Mouse (Mus musculus): ENCODE data around the gene Lhx6.

GRCm38 (mm10) chr2:36103555-36104367, 1.4 kb downstream of the Lhx6 start:
- no peak for TF ChIP-seq CTCF (IDR thresholded peaks at IDR 0.05; ENCODE audit: insufficient read depth, low read length)
- no peak for TF ChIP-seq POLR2A (IDR thresholded peaks at IDR 0.05; ENCODE audit: borderline replicate concordance, extremely low read depth, low read depth, low read length)

Measured in lung, adult 2 months (tissue).